Mouse (Mus musculus) forebrain, embryonic 12.5 days (tissue): Measurements from ENCODE around the gene Lyst. TPM values are rescaled to one million over a fixed set of nuclear protein-coding genes. Genes with fewer than 3 reads are reported as not detected.

ENCODE experiments used
- polyA plus RNA-seq: library from polyadenylated mRNA; unstranded; fragments of >200 nt; fragmentation: Nextera tagmentation; extraction: Ambion mirVana; gene quantifications from 2 replicates; pipeline ENCODE4 v1.2.1, GENCODE M21; 2016

Gene Lyst
- polyA plus RNA-seq, 1 experiment from 2014 or later, result 4.6 TPM

Other genes with a start within 250 kb of the Lyst start
- 27.2 and 28.3 TPM in 2 replicates for gene Gpr137b, start 196.4 kb upstream of the Lyst start, polyA plus RNA-seq
- 32.0 and 32.4 TPM in 2 replicates for gene Nid1, start 152.8 kb upstream of the Lyst start, polyA plus RNA-seq
- 3.4 and 4.6 TPM in 2 replicates for gene Gng4, start 193.7 kb downstream of the Lyst start, polyA plus RNA-seq